Mouse (Mus musculus): ENCODE results near the gene Agbl2. TPM values are rescaled to one million over a fixed set of nuclear protein-coding genes. Genes with fewer than 3 reads are reported as not detected.

Agbl2 gene
- polyA plus RNA-seq (2014; fragmentation: Nextera tagmentation; extraction: Ambion mirVana), result 1.3 and 1.8 TPM in 2 replicates

DNA sequence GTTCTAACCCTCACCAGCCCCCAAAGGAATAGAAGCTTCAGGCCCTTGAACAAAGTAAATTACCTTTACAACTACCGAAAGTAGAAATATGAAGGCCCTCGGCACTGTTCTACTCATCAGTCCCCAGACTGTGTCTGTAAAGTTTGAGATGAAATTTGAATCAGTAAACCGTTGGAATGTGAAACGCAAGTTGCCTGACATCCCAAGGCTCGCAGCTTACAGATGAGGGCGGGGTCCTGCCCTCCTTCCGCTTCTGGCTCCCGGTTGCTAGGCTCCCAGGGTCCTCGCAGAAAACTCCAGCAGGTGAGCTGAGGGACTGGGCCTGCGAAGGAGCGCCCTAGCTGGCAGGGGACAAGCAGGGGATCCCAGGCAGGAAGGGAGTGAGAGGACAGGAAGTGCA lies at the start of gene Agbl2:
Gene Agbl2, plus strand, starts transcription at position 270 of the 400 bp plus-strand sequence.
- Histone ChIP-seq H3K27ac (ENCODE audit: low read depth, low read length) (no peak within 1 kb of the TSS), H3K36me3 (ENCODE audit: control insufficient read depth, insufficient read depth, low read length) (peaks cover 12% of the 10 kb centered on the region; the same call in 1 of the 2 replicates), H3K4me2 (replicated peaks; ENCODE audit: low read depth, low read length) (peak within 1 kb of the TSS; percentile 51), H3K9ac (ENCODE audit: low read depth, low read length) (peak within 1 kb of the TSS; percentile 44; the same call in 1 of the 2 replicates), H3K4me3 (ENCODE audit: low read depth, low read length) (peak within 1 kb of the TSS; percentile 30), H3K27me3 (ENCODE audit: control insufficient read depth, insufficient read depth, low read length) (no peaks in the 10 kb centered on the region), H3K9me3 (ENCODE audit: control insufficient read depth, low read length) (no peaks in the 10 kb centered on the region), H3K4me1 (replicated peaks; ENCODE audit: control insufficient read depth, insufficient read depth, low read length) (peaks cover 2% of the 10 kb centered on the region; the same call in 1 of the 2 replicates)
- ATAC-seq (ENCODE audit: low FRiP score), result peak; percentile 63
- WGBS, result 7% methylated on average over 10 of the region's 11 CpGs
- DNase-seq (ENCODE audit: low spot score), result peak; percentile 44

DNA sequence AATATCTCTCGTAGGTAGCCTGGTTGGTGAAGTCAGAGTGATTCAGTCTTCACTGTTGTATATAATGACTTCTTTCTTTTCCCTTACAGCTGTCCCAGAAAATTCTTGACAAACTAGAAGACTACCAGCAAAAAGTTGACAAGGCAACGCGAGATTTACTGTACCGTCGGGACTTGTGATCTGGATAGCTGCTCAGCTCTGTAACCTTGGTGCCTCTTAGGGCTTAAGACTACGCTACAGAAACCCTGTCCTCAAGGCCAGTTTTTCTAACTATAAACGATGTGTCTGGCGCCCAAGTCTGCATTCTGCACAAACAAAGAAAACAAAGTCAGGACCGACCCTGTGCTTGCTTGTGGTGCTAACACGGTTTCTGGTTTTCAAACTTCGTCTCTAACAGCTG lies 47.2 kb upstream of the Agbl2 start:
- Histone ChIP-seq H3K9ac (ENCODE audit: low read depth, low read length) (no peak overlapping the region), H3K36me3 (ENCODE audit: control insufficient read depth, insufficient read depth, low read length) (peaks cover 9% of the 10 kb centered on the region), H3K9me3 (ENCODE audit: control insufficient read depth, low read length) (no peaks in the 10 kb centered on the region), H3K4me3 (ENCODE audit: low read depth, low read length) (no peak overlapping the region), H3K4me2 (replicated peaks; ENCODE audit: low read depth, low read length) (no peak overlapping the region), H3K27me3 (ENCODE audit: control insufficient read depth, insufficient read depth, low read length) (no peaks in the 10 kb centered on the region), H3K4me1 (replicated peaks; ENCODE audit: control insufficient read depth, insufficient read depth, low read length) (no peaks in the 10 kb centered on the region), H3K27ac (ENCODE audit: low read depth, low read length) (no peak overlapping the region)
- ATAC-seq (ENCODE audit: low FRiP score) (no peak), DNase-seq (ENCODE audit: low spot score) (no peak)
- WGBS, result 95% methylated on average over 11 of the region's 11 CpGs

DNA sequence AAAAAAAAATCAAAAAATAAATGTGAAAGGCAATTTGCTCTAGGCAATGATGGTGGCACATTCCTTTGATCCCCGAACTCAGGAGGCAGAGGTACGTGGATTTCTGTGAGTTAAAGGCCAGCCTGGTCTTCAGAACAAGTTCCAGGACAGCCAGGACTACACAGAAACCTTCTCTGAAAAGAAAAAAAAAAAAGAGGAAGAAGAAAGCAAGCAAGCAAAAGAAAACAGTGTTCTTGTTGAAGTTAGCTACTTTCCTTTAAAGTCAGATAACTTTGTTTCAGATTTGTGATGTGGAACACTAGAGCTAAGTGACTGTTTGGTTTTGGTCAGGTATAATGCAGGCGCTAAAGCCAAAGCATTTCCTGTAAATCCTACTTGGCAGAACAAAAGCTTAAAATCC lies 43.7 kb upstream of the Agbl2 start:
- Histone ChIP-seq H3K27ac (ENCODE audit: low read depth, low read length) (no peak overlapping the region), H3K4me2 (replicated peaks; ENCODE audit: low read depth, low read length) (no peak overlapping the region), H3K27me3 (ENCODE audit: control insufficient read depth, insufficient read depth, low read length) (no peaks in the 10 kb centered on the region), H3K36me3 (ENCODE audit: control insufficient read depth, insufficient read depth, low read length) (peaks cover 6% of the 10 kb centered on the region; the same call in 1 of the 2 replicates), H3K4me3 (ENCODE audit: low read depth, low read length) (no peak overlapping the region), H3K9me3 (ENCODE audit: control insufficient read depth, low read length) (no peaks in the 10 kb centered on the region), H3K4me1 (replicated peaks; ENCODE audit: control insufficient read depth, insufficient read depth, low read length) (no peaks in the 10 kb centered on the region), H3K9ac (ENCODE audit: low read depth, low read length) (no peak overlapping the region)
- DNase-seq (ENCODE audit: low spot score) (no peak), ATAC-seq (ENCODE audit: low FRiP score) (no peak)
- WGBS, result 94% methylated on average over 3 of the region's 3 CpGs

DNA sequence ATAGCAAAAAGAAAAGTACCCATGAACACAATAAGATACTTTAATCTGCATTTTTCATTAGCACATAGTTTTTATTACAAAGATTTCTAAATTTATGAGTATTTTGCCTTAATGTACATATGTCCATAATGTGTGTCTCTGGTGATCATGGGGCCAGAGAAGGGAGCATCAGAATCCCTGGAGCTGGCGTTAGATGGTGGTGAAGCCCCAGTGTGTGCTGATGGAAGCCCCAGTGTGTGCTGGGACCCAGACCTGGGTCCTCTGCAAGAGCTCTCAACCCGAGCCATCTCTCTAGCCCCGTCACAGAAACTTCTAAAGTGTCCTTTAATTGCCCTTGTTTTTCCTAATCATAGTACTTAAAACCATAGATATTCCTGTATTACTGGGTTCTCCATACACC lies 43.2 kb upstream of the Agbl2 start:
- no peak overlapping the region for H3K9ac ChIP-seq (ENCODE audit: low read depth, low read length)
- H3K4me3 ChIP-seq (ENCODE audit: low read depth, low read length), result no peak overlapping the region
- 92% methylated on average over 3 of the region's 3 CpGs for whole genome bisulfite sequencing
- H3K27me3 ChIP-seq (ENCODE audit: control insufficient read depth, insufficient read depth, low read length), result no peaks in the 10 kb centered on the region
- ATAC-seq (ENCODE audit: low FRiP score), result no peak
- H3K27ac ChIP-seq (ENCODE audit: low read depth, low read length), result no peak overlapping the region
- no peaks in the 10 kb centered on the region for H3K4me1 ChIP-seq (replicated peaks; ENCODE audit: control insufficient read depth, insufficient read depth, low read length)
- no peak for DNase-seq (ENCODE audit: low spot score)
- H3K9me3 ChIP-seq (ENCODE audit: control insufficient read depth, low read length), result no peaks in the 10 kb centered on the region
- peaks cover 6% of the 10 kb centered on the region; the same call in 1 of the 2 replicates for H3K36me3 ChIP-seq (ENCODE audit: control insufficient read depth, insufficient read depth, low read length)
- H3K4me2 ChIP-seq (replicated peaks; ENCODE audit: low read depth, low read length), result no peak overlapping the region

DNA sequence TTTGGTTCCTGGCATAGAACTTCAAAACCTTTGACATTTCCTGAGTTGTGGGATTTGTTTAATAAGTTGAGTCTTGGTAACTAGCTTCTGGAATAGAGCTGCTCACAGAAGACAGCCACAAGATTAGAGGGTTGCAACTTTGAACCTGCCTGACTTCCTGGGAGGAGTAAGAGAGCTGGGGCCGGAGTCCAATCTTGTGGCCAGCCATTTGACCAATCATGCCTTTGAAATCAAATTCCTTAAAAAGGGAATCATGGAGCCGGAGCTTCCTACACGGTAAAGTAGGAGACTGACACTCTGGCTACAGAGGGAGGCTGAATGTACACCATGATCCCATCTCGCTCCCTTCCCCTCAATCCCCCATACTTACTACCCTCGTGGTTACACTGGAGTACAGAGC lies 42.6 kb upstream of the Agbl2 start:
- DNase-seq (ENCODE audit: low spot score) (no peak), ATAC-seq (ENCODE audit: low FRiP score) (no peak)
- Histone ChIP-seq H3K4me2 (replicated peaks; ENCODE audit: low read depth, low read length) (no peak overlapping the region), H3K36me3 (ENCODE audit: control insufficient read depth, insufficient read depth, low read length) (peaks cover 6% of the 10 kb centered on the region; the same call in 1 of the 2 replicates), H3K27ac (ENCODE audit: low read depth, low read length) (no peak overlapping the region), H3K9ac (ENCODE audit: low read depth, low read length) (no peak overlapping the region), H3K4me3 (ENCODE audit: low read depth, low read length) (no peak overlapping the region), H3K9me3 (ENCODE audit: control insufficient read depth, low read length) (no peaks in the 10 kb centered on the region), H3K27me3 (ENCODE audit: control insufficient read depth, insufficient read depth, low read length) (no peaks in the 10 kb centered on the region), H3K4me1 (replicated peaks; ENCODE audit: control insufficient read depth, insufficient read depth, low read length) (no peaks in the 10 kb centered on the region)
- WGBS, result 89% methylated on average over 5 of the region's 5 CpGs

DNA sequence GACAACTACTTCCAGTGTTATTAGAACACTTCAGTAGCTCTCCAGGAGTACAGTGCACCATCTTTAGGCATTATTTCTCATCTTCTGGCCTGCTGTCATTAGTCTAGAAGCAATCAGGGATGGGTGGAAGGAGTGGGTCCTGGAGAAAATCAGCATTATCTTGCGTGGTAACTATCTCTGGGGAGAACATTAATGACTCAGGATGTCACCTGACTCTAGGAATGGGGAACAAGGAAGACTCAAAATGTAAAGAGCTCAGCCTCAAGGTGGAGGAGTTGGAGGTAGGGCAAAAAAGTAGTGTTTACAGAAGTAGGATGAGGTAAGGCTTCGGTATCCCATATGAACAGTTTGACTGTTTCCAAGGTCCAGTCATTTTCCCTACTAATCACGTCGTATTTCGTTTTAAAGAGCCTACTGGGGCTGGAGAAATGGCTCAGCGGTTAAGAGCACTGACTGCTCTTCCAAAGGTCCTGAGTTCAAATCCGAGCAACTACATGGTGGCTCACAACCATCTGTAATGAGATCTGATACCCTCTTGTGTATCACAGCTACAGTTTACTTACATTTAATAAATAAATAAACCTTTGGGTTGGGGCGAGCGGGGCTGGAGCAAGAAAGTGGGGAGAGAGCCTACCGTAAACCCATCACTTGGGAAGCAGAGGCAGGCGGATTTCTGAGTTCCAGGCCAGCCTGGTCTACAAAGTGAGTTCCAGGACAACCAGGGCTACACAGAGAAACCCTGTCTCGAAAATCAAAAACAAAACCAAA lies 38.1 kb upstream of the Agbl2 start:
- H3K4me1 ChIP-seq (replicated peaks; ENCODE audit: control insufficient read depth, insufficient read depth, low read length), result peaks cover 3% of the 10 kb centered on the region; the same call in 1 of the 2 replicates
- H3K4me2 ChIP-seq (replicated peaks; ENCODE audit: low read depth, low read length), result peak overlapping the region; percentile 42
- ATAC-seq (ENCODE audit: low FRiP score) (peak; percentile 17; the same call in 1 of the 2 replicates), DNase-seq (ENCODE audit: low spot score) (peak; percentile 36)
- no peaks in the 10 kb centered on the region for H3K9me3 ChIP-seq (ENCODE audit: control insufficient read depth, low read length)
- H3K4me3 ChIP-seq (ENCODE audit: low read depth, low read length), result peak overlapping the region; percentile 93
- WGBS, result 60% methylated on average over 12 of the region's 12 CpGs
- H3K36me3 ChIP-seq (ENCODE audit: control insufficient read depth, insufficient read depth, low read length), result no peaks in the 10 kb centered on the region
- H3K9ac ChIP-seq (ENCODE audit: low read depth, low read length), result peak overlapping the region; percentile 55
- peak overlapping the region; percentile 95 for H3K27ac ChIP-seq (ENCODE audit: low read depth, low read length)
- no peaks in the 10 kb centered on the region for H3K27me3 ChIP-seq (ENCODE audit: control insufficient read depth, insufficient read depth, low read length)

DNA sequence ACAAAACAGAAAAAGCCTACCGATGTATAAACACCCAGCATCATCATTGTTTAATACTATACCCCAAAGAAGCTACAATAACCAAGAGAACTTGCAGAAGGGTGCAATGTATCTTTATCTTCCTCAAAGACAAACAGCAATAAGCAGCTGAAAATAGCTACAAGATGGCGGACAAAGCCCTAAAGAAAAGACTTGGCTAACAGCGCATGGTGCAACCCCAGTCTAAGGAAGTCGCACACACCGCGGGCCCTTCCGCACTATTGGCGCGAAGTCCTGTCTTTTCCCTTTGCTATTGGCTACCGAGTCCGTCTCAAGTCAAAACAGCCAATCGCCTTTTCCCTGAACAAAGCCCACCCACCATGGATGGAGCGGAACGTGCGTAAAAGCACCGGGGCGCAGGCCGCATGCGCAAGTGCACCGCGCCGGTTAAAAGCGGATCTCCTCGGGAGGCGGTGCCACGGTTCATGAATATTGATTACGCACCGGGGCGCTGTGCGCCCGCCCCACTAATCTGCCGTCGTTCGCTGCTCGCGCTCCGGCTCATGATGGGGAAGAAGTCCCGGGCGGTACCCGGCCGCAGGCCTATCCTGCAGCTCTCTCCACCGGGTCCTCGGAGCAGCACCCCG lies 37.4 kb upstream of the Agbl2 start, which contains the start of gene Fnbp4:
Gene Fnbp4, plus strand, starts transcription at position 318 of the 626 bp plus-strand sequence.
- H3K27me3 ChIP-seq (ENCODE audit: control insufficient read depth, insufficient read depth, low read length), result no peaks in the 10 kb centered on the region

DNA sequence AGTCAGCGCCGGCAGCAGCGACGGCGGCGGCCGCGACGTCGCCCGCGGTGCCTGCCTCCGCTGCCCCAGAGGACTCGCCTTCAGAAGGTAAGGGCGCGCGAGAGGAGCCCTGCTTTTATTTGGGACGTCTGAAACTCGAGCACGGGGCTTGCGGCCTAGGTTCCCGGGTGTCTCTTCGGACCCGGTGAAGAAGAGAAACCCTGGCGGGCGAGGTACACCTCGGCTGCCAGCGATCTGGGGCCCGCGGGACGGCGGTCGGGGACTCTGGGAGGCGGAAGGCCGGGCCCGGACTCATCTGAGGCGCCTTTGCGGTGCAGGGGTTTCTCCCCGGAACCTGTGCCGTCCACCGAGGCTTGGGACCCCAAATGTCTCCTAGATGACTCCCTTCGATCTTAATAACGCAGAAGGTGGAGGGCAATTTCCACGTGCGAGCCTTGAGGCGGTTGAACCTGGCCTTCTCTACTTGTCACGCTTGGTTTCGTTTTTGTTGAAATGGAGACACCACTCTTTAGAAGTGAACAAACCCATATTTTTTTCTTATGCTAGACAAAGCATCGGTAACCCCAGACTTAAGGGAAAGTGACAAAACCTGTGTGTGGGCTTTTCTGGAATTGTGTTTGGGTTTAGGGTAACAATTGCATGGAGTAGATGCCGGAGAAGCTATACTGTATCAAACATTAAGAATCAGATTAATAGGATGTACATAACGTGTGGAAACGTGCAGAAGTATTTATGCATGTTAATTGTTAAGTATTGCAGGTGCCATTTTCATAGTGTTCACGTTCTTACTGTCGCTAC lies 36.6 kb upstream of the Agbl2 start:
- Histone ChIP-seq H3K36me3 (ENCODE audit: control insufficient read depth, insufficient read depth, low read length) (0 out of 2 replicates have a peak, but pooled peaks cover 3% of the 10 kb centered on the region), H3K27ac (ENCODE audit: low read depth, low read length) (peak overlapping the region; percentile 95), H3K4me3 (ENCODE audit: low read depth, low read length) (peak overlapping the region; percentile 93), H3K4me2 (replicated peaks; ENCODE audit: low read depth, low read length) (peak overlapping the region; percentile 78), H3K27me3 (ENCODE audit: control insufficient read depth, insufficient read depth, low read length) (no peaks in the 10 kb centered on the region), H3K9ac (ENCODE audit: low read depth, low read length) (peak overlapping the region; percentile 98), H3K9me3 (ENCODE audit: control insufficient read depth, low read length) (no peaks in the 10 kb centered on the region), H3K4me1 (replicated peaks; ENCODE audit: control insufficient read depth, insufficient read depth, low read length) (peaks cover 3% of the 10 kb centered on the region; the same call in 1 of the 2 replicates)
- DNase-seq (ENCODE audit: low spot score), result no peak
- peak; percentile 61; the same call in 1 of the 2 replicates for ATAC-seq (ENCODE audit: low FRiP score)
- WGBS, result under 1% methylated on average over 54 of the region's 54 CpGs

More for the DNA sequence above, 37.4 kb upstream of the Agbl2 start, which contains the start of gene Fnbp4:
- peak within 1 kb of the TSS; percentile 78 for H3K4me2 ChIP-seq (replicated peaks; ENCODE audit: low read depth, low read length)
- H3K36me3 ChIP-seq (ENCODE audit: control insufficient read depth, insufficient read depth, low read length), result no peaks in the 10 kb centered on the region
- DNase-seq (ENCODE audit: low spot score), result peak; percentile 99
- no peaks in the 10 kb centered on the region for H3K9me3 ChIP-seq (ENCODE audit: control insufficient read depth, low read length)
- peak within 1 kb of the TSS; percentile 95 for H3K27ac ChIP-seq (ENCODE audit: low read depth, low read length)
- under 1% methylated on average over 44 of the region's 44 CpGs for WGBS
- peak within 1 kb of the TSS; percentile 98 for H3K9ac ChIP-seq (ENCODE audit: low read depth, low read length)
- ATAC-seq (ENCODE audit: low FRiP score), result peak; percentile 100
- H3K4me1 ChIP-seq (replicated peaks; ENCODE audit: control insufficient read depth, insufficient read depth, low read length), result peaks cover 3% of the 10 kb centered on the region; the same call in 1 of the 2 replicates
- peak within 1 kb of the TSS; percentile 93 for H3K4me3 ChIP-seq (ENCODE audit: low read depth, low read length)

Data from hindbrain, embryonic 11.5 days (tissue).